Mouse (Mus musculus) ES-Bruce4 (cell line): ENCODE measurements around the gene Gm36210. TPM values are rescaled to one million over a fixed set of nuclear protein-coding genes. Genes with fewer than 3 reads are reported as not detected.

Experiments
- H3K27ac ChIP-seq: 2 replicates; pipeline ENCODE4 v1.5.1; 2012; ENCODE audit warnings: low read length, inconsistent platforms; ENCODE audit not compliant: insufficient read depth
- H3K27me3 ChIP-seq: 2 replicates; pipeline ENCODE4 v1.6.1; 2012; ENCODE audit warnings: mild to moderate bottlenecking, low read length, inconsistent platforms; ENCODE audit not compliant: control insufficient read depth, poor library complexity, insufficient read depth, severe bottlenecking
- H3K36me3 ChIP-seq: 2 replicates; pipeline ENCODE4 v1.6.1; 2012; ENCODE audit warnings: inconsistent platforms, mild to moderate bottlenecking, low read length, moderate library complexity; ENCODE audit not compliant: control insufficient read depth, poor library complexity, insufficient read depth, severe bottlenecking
- H3K4me1 ChIP-seq: one replicate; pipeline ENCODE4 v1.8.1; 2011; ENCODE audit warnings: low read length; ENCODE audit not compliant: control insufficient read depth, insufficient read depth
- H3K4me3 ChIP-seq: 2 replicates; pipeline ENCODE4 v1.5.1; 2011; ENCODE audit warnings: low read depth, mild to moderate bottlenecking, low read length
- H3K9ac ChIP-seq: 2 replicates; pipeline ENCODE4 v1.6.1; 2012; ENCODE audit warnings: low read depth, mild to moderate bottlenecking, inconsistent platforms; ENCODE audit not compliant: poor library complexity, severe bottlenecking
- H3K9me3 ChIP-seq: replicated peaks from 2 replicates; pipeline ENCODE4 v1.6.1; 2012; ENCODE audit warnings: mild to moderate bottlenecking, low read length, inconsistent platforms; ENCODE audit not compliant: control insufficient read depth, poor library complexity, insufficient read depth, severe bottlenecking
- CTCF ChIP-seq: IDR thresholded peaks from one replicate; pipeline ENCODE4 v1.8.1; 2011; ENCODE audit warnings: low read depth, low read length
- EP300 ChIP-seq: IDR thresholded peaks from 2 replicates; pipeline ENCODE4 v1.6.1; 2011; ENCODE audit warnings: low read depth, low read length; ENCODE audit not compliant: insufficient read depth
- POLR2A ChIP-seq: IDR thresholded peaks from one replicate; pipeline ENCODE4 v1.8.1; 2011; ENCODE audit warnings: low read length; ENCODE audit not compliant: insufficient read depth
- polyA plus RNA-seq: library from polyadenylated mRNA; stranded (reverse); fragments of >200 nt; gene quantifications from 2 replicates; pipeline ENCODE4 v1.2.4, GENCODE M21; 2011; ENCODE audit warnings: low read depth; ENCODE audit not compliant: missing spikeins, insufficient read depth, insufficient read length

The Gm36210 gene
- polyA plus RNA-seq, 1 experiment = 1.1 TPM

DNA sequence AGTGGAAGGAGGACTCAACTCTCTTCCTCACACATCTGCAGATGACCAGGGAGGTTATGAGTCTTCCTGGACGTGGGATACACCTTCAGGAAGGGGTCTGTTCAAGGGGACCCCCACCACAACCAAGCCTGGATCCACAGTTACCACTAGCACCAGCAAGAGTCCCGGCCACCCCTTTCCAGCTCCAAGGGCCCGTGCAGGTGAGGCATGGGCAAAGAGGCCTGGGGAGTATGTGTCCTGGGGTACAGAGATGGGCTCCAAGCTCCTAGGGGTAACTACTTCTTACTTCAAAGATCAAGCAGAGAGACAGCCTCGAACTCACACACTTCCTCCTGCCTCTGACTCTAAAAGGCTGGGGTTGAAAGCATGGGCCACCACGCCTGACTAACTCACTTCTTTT, 36.4 kb upstream of the Gm36210 start:
- no peak overlapping the region for H3K9ac ChIP-seq
- H3K36me3 ChIP-seq = no peaks in the 10 kb centered on the region
- H3K27ac ChIP-seq = no peak overlapping the region
- TF ChIP-seq POLR2A (no peak), CTCF (no peak), EP300 (no peak)
- no peaks in the 10 kb centered on the region for H3K27me3 ChIP-seq
- H3K4me3 ChIP-seq = no peak overlapping the region
- H3K9me3 ChIP-seq = no peaks in the 10 kb centered on the region
- H3K4me1 ChIP-seq = no peaks in the 10 kb centered on the region

DNA sequence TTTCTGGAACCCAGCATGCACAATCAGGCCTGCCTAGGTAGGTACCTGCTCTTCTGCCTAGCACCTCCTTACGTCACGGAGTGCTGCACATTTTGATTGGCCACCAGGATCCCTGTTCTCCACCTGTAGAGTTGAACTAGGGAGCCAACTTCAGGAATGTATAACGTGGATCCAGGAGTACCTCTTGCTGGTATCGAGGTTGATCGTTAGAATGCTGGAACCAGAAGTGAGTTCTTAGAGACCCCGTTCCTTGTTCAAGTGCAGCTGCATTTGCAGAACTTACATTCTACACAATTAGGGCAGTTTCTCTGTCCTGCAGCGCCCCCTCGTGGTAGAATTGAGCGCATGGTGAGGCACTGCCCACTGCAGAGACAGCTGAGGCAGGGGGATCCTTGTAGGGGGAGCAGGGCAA, 33.8 kb upstream of the Gm36210 start:
- TF ChIP-seq POLR2A = no peak
- TF ChIP-seq EP300 = no peak
- TF ChIP-seq CTCF = peak; percentile 93
- Histone ChIP-seq H3K4me3 (no peak overlapping the region), H3K27ac (no peak overlapping the region)

DNA sequence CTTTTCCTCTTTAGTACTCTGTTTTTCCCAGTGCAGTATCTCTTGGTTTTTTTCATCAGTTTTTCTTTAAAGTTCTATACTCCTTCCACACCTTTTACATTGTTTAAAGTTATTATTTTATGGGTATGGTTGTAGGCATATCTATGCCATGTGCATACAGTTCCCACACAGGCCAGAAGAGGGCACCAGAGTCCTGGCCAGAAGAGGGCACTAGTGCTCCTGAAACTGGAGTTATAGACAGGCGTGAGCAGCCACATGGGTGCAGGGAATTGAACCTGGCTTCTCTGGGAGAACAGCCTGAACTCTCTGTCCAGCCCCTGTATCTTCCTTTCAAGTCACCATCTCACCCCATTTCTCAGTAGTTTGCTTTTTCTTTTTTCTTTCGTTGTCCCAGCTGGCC, 32.1 kb upstream of the Gm36210 start:
- H3K4me3 ChIP-seq = no peak overlapping the region
- TF ChIP-seq CTCF = peak; percentile 99
- 0 out of 2 replicates have a peak, but pooled peaks have one; percentile 13 for TF ChIP-seq EP300
- no peak for TF ChIP-seq POLR2A
- H3K9ac ChIP-seq = no peak overlapping the region
- H3K27me3 ChIP-seq = no peaks in the 10 kb centered on the region
- no peak overlapping the region for H3K27ac ChIP-seq
- H3K36me3 ChIP-seq = no peaks in the 10 kb centered on the region
- H3K4me1 ChIP-seq = no peaks in the 10 kb centered on the region
- H3K9me3 ChIP-seq = no peaks in the 10 kb centered on the region

More for the DNA sequence above, 33.8 kb upstream of the Gm36210 start:
- Histone ChIP-seq H3K36me3 (no peaks in the 10 kb centered on the region), H3K27me3 (no peaks in the 10 kb centered on the region), H3K9me3 (no peaks in the 10 kb centered on the region), H3K9ac (no peak overlapping the region), H3K4me1 (no peaks in the 10 kb centered on the region)

DNA sequence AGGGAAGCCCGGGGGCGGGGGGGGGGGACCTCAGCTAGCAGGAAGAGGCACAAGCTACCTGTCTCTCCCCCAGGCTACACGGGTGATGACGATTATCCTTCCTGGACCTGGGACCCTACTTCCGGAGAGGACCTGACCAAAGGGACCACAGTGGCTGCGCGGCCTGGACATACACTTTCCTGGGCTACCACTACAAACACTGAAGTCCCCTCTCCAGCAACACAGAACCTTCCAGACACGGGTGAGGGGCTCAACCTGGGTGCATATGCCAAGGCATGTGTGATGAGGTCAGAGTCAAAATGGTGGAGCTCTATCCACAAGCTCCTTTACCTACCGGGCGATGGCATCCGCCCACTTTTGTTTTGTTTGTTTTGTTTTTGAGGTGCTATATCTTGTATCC, 31.1 kb upstream of the Gm36210 start:
- no peaks in the 10 kb centered on the region for H3K9me3 ChIP-seq
- no peak overlapping the region for H3K4me3 ChIP-seq

DNA sequence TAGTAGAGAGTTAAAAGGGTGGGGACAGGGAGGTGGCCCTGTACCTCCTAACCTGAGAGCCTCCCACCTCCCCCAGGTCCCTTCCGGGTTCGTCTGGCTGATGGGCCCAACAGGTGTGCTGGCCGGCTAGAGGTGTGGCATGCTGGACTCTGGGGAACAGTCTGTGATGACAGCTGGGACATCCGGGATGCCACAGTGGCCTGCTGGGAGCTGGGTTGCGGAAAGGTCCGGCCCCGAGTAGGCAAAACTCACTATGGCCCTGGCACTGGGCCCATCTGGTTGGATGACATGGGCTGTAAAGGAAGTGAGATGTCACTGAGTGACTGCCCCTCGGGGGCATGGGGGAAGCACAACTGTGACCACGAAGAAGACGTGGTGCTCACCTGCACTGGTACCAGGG, 30.5 kb upstream of the Gm36210 start:
- H3K27ac ChIP-seq = no peak overlapping the region
- no peak for TF ChIP-seq EP300
- TF ChIP-seq CTCF = no peak
- no peak for TF ChIP-seq POLR2A
- H3K9ac ChIP-seq = no peak overlapping the region
- no peak overlapping the region for H3K4me3 ChIP-seq
- H3K36me3 ChIP-seq = no peaks in the 10 kb centered on the region
- H3K27me3 ChIP-seq = no peaks in the 10 kb centered on the region
- no peaks in the 10 kb centered on the region for H3K4me1 ChIP-seq
- no peaks in the 10 kb centered on the region for H3K9me3 ChIP-seq

More for the DNA sequence above, 31.1 kb upstream of the Gm36210 start:
- no peak overlapping the region for H3K9ac ChIP-seq
- H3K4me1 ChIP-seq = no peaks in the 10 kb centered on the region
- no peaks in the 10 kb centered on the region for H3K27me3 ChIP-seq
- TF ChIP-seq EP300 = no peak
- TF ChIP-seq POLR2A = no peak
- no peak for TF ChIP-seq CTCF
- no peak overlapping the region for H3K27ac ChIP-seq
- no peaks in the 10 kb centered on the region for H3K36me3 ChIP-seq

DNA sequence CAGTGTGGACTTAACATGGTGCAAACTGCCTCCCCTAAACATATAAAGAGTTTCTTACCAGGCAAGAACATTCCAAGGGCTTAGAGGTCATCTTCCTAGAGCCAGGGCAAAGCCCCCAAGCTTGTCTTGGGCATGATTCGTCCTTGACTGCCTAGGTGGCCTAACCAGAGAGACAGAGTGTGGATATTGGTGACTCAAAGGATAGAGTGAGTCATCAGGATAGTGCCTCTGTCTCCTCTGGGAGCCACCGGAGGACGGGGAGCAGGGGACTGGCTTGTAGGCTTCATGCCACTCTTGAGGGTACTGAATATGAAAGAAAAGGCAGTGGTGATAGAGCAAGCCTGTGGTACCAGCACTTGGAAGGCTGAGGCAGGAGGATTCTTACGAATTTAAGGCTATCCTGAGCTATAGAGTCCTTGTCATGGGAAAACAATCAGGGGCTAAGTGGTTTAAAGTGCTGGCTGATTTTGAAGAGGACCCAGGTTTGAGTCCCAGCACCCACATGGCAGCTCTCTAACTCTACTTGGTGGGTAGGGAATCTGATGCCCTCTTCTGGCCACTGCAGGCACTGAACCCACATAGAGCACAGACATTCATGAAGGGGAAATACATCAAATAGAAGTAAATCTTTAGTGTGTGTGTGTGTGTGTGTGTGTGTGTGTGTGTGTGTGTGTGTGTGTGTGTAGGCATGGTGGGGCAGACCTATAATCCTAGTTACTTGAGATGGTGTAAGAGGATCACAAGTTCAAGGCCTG, 28.0 kb upstream of the Gm36210 start:
- H3K36me3 ChIP-seq = no peaks in the 10 kb centered on the region
- H3K4me3 ChIP-seq = no peak overlapping the region
- no peaks in the 10 kb centered on the region for H3K4me1 ChIP-seq
- H3K9me3 ChIP-seq = no peaks in the 10 kb centered on the region
- no peak overlapping the region for H3K9ac ChIP-seq
- no peak overlapping the region for H3K27ac ChIP-seq
- no peaks in the 10 kb centered on the region for H3K27me3 ChIP-seq
- TF ChIP-seq POLR2A (no peak), EP300 (no peak), CTCF (peak; percentile 40)
